Mouse (Mus musculus) cerebellum, adult 8-10 months (tissue): ENCODE data around the gene Pdzk1.

Experiments used
- DNase-seq: peaks from one replicate; pipeline ENCODE4 v3.0.0; 2022

Pdzk1 gene

GRCm38 (mm10) chr3:96828984-96829383 is at the start of gene Pdzk1, which contains the start of gene Cd160:
TSS of gene Pdzk1 (plus strand) at chr3:96829284.
TSS of gene Cd160 (minus strand) at chr3:96829351.
- no peak for DNase-seq

- DNase-seq = no peak
Measured at GRCm38 (mm10) chr3:96782236-96782635, 46.8 kb upstream of the Pdzk1 start.

- no peak for DNase-seq
Measured at GRCm38 (mm10) chr3:96787784-96788183, 41.3 kb upstream of the Pdzk1 start.

DNA sequence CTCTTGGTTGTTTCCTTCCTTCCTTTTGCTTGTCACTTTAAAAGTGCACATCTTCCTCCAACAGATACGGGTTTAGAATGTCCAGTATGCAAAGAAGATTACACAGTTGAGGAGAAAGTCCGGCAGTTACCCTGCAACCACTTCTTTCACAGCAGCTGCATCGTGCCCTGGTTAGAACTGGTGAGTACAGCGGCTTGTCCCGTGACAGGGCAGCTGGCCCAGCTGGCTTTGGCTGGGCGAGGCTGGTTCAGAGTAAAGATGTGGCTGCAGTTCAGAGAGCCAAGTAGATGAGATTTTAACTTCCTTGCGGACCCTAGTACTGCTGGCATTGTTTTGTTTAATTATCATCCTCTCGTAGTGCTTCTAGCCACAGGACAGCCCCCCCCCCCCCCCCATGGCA is 40.6 kb upstream of the Pdzk1 start:
- no peak for DNase-seq

DNA sequence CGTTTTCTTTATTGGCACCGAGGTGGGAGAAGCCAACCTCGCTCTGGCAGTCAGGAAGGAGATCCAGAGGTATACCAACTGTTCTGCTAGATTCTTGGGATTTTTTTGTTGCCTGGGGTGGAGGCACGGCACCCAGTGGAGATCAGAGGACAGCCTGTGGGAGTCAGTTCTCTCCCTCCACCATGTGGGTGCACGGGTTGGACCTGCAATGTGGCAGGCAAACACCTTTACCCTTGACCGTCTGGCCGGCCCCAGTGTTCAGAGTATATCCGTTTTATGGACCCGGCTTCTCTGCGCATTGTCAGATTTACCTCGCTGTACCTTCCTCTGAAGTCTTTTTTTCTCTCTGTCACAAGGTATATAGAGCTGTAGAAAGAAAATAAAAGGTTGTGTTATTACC is 28.8 kb upstream of the Pdzk1 start:
- no peak for DNase-seq

DNA sequence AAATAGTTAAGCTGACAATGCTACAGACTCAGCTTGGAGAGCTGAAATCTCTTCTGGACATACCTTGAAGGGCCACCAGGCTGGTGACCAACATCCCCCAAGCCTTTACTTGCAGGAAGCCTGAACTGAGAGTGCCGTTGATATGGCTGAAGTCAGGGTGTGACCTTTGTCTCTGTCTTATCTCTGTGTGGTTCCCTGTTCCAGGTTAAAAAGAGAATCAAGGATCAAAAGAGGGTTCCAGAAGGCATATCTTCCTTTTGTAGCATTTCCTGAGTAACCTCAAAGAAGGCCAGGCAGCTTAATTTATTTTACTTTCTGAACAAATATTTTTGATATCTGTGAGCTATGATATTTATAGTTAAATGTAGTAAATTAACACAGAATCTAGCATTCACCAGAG is 26.9 kb upstream of the Pdzk1 start:
- no peak for DNase-seq

DNA sequence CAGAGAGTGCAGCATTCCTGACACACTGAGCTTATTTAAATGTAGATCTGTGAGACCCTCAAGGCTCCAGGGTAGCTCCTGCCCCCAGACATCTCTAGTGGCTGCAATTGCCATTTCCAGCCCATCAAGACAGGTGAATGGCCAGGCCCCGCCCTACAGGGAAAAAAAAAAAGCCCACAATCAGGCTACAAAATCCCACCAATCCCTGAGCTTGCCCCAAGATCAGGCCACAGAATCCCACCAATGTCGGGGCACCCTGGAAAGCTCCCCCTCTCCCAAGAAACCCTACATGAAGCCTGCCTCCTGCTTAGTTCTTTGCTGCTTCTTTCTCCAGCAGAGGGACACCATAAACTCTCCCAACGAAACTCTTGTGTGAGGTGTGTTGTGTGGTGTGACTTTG is 20.9 kb upstream of the Pdzk1 start:
- no peak for DNase-seq

- no peak for DNase-seq
Measured at GRCm38 (mm10) chr3:96808651-96809050, 20.4 kb upstream of the Pdzk1 start.

DNA sequence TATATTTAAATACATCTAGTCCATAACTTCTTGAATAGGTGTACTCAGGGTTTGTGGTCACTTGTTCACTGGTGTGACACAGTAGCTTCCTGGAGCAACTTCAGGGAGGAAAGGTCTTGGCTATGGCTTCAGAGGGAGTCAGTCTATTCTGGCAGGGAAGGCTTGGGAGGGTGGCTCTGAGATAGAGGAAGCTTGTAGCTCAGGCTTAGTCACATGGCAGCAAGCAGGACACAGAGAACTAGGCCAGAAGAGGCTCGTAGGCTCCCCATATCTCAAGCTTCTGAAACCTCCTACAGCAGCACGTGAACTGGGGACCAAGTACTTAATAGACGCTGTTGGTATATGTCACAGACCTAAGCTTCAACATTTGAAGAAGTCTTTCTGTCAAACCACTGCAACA is 17.9 kb upstream of the Pdzk1 start:
- no peak for DNase-seq

GRCm38 (mm10) chr3:96812395-96813091 is 16.5 kb upstream of the Pdzk1 start:
- peak; percentile 63 for DNase-seq

DNA sequence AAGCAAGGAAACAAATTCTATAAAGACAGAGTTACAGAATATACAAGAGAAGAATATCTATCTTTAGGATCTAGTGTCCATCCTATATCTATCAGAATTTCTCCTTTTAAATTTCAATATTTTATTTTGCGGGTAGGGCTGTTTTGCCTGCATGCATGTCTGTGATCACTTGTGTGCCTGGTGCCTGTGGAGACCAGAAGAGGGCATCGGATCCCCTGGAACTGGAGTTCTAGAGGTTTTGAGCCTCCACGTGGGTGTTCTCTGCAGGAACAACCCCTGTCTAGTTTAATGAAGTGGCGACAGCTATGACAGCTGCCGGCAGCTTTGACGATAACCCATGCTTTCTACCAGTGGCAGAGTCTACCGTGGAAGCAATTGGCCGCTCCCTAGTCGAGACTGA is 16.0 kb upstream of the Pdzk1 start:
- no peak for DNase-seq

- no peak for DNase-seq
Measured at GRCm38 (mm10) chr3:96813591-96814244, 15.4 kb upstream of the Pdzk1 start.

DNA sequence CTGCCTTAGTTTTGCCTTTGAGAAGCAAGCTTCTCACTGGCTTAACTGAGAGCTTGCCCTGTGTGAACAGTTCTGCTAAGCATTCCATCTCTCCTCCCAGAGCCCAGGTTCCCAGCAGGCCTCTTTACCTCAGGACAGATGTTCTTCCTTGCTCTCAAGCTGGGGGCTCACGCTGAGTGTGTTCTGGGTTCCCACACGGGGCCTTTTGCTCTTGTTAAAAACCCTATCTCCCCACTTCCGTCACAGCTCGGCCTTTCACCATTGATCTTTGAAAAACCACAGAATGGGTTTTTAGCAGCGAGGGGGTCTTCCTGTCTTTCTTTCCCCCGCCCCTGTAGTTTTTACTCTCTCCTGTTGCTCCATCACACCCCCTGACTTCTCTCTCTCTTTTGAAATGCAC is 14.7 kb upstream of the Pdzk1 start:
- no peak for DNase-seq

- no peak for DNase-seq
Measured at GRCm38 (mm10) chr3:96820116-96820915, 8.8 kb upstream of the Pdzk1 start.

DNA sequence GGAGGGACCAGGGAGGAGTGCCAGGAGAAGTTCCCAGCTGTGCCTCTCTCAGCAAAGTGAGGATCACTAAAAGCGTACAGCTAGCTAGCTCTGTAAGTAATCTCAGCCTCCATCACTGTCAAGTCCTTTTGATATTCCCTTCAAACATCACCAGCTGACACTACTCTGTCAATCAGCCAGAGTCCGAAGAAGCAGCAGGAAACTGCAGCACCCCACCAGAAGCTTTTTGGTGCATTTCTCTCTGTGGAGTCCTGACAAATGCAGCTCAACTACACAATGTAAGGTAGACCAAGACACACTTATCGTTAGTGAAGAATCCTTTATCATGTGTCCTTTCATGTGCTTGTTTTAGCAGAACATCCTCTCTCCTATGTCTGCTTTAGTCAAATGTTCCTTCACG is 7.5 kb upstream of the Pdzk1 start:
- no peak for DNase-seq

DNA sequence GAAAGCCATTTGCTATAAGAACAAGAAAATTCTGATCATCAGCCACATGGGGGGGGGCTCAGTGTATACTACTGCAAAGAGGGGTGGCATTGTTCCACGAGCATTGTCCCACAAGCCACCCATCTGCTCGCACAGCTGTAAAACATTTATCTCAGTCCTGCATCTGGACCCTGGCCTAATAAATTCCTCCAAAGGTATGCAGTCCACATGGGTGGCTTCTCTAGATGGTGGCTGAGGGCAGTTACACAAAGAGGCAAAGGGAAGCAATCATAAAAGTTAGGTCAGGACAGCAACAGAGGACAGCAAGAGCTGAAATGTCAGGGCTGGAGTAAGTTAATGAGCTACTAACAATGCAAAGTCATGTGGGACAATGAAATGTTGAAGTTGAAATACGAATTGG is 5.4 kb upstream of the Pdzk1 start:
- DNase-seq = no peak

DNA sequence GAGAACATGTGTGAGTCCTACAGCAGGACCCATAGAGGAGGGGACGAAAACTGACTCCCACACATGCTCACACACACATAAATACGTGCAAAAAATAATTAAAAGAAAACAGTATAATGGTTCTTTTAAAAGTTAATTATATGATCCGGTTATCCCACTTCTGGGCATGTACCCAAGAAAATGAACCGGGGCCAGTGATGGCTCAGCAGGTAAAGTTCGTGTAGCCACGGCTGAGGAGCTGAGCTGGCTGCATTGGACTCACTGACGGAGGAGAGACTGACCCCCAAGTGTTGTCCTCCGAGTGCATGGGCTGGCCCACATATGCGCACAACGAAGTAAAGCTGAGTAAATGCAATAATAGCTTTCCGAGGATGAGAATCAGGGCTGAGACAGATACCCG is 4.5 kb upstream of the Pdzk1 start:
- DNase-seq = no peak

DNA sequence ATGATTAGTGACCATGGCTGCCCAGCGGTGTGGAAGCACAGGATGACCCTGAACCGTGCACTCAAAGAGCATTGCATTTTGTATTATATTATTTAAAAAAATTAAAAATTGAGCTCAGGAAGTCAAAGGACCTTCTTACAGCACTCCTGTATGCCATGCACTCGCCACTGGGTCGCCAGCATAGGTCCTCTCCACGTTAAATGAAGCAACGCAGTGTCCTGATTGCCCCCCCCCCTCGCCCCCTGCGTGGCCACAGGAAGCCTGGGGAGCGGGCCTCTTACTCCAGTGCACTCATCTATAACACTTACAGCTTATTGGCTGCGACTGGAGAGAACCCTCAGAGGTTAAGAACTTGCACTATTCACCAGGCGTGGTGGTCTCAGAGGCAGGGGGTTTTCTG is 3.8 kb upstream of the Pdzk1 start:
- DNase-seq = no peak

- DNase-seq = no peak
Measured at GRCm38 (mm10) chr3:96828308-96828864, 698 bp upstream of the Pdzk1 start.

DNA sequence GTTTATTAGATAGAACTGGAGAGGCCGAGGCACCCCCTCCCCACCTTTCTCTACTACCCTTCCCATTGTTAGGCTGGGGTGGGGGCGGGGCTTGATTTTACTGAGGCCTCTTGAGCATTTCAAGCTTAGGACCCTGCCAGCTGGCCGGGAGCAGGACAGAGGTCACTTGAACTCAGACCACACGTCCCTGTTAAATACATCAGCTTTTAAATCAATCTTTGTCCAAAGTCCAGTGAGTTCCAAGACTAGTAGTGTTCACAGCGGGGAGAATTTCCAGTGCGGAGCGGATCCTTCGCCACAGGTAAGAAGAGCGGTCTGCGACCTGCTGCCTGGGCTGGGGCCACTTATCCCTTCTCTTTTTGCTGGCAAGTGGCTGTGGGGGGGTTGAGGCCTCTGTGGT is 772 bp downstream of the Pdzk1 start:
- DNase-seq = no peak

GRCm38 (mm10) chr3:96832930-96833329 is 3.8 kb downstream of the Pdzk1 start:
- no peak for DNase-seq

DNA sequence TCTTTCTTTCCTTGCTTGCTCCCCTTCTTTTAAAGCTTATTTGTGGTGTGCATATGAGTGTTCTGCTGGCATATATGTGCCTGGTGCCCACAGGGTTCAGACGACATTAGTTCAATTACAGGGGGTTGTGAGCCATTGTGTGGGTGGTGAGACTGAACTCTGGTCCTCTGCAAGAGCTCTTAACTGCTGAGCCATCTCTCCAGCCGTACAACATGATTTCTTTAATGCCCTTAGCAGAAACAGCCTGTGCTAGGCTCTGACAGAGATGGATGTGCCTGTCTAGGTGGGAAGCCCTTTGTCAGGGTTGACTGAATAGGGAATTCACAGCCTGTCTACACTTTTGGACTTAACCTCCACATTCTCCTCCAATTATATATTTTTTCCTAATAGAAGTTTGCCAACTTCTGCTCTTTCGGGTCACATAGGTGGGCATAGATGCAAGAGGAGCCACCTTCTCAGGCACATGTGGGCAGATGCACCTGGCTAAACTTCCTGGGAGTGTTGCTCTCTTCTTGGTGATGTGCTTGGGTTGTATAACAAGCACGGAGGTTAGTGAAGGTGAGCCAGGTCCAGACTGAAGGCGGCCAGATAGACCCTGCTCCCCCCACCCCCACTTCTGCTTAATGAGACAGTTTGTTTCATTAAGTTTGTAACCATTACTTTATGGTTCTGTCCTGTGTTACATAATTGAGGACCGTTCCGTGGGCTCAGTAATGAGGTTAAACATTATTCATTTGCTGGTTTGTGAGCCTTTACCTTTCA is 5.7 kb downstream of the Pdzk1 start:
- no peak for DNase-seq

DNA sequence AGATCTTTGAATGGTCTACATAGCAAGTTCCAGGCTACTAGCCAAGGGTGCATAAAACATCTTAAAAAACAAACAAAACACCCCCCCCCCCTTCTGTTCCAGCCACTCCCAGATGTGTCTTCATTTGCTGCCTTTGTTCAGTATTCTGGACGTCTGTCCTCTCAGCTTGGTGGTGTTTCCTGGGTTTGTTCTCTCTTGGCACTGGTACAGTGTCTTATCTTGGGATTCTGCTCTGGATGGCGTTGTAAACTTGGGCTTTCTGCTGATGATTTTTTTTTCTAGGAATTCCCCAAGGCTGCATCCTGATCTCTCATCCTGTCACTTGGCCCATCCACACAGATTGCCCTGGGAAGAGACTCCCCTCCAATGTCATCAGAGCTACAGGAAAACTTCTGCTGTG is 7.3 kb downstream of the Pdzk1 start:
- no peak for DNase-seq
